Mouse (Mus musculus) liver, embryonic 11.5 days (tissue): ENCODE data around the gene Plpp1. TPM values are rescaled to one million over a fixed set of nuclear protein-coding genes. Genes with fewer than 3 reads are reported as not detected.

Experiments used
- ATAC-seq: fragments of 200-750 bp; cut with Nextera tagmentation; replicated peaks from 2 replicates; pipeline ENCODE4 v1.8.0; 2017; ENCODE audit warnings: moderate number of reproducible peaks, mild to moderate bottlenecking, moderate TSS enrichment, moderate library complexity; ENCODE audit not compliant: low FRiP score
- DNase-seq: peaks from one replicate; pipeline ENCODE4 v3.0.0-alpha.2; 2017; ENCODE audit warnings: low spot score
- H3K27ac ChIP-seq: fragments of 300-500 bp; sonication (generic); 2 replicates; pipeline ENCODE4 v1.5.1; 2014; ENCODE audit warnings: mild to moderate bottlenecking, low read depth, low read length, control low read depth
- H3K27me3 ChIP-seq: fragments of 300-500 bp; sonication (generic); replicated peaks from 2 replicates; pipeline ENCODE4 v1.6.1; 2014; ENCODE audit warnings: low read length, mixed read lengths; ENCODE audit not compliant: control insufficient read depth, insufficient read depth
- H3K36me3 ChIP-seq: fragments of 300-500 bp; sonication (generic); 2 replicates; pipeline ENCODE4 v1.6.1; 2014; ENCODE audit warnings: mild to moderate bottlenecking, low read length, moderate library complexity, mixed read lengths; ENCODE audit not compliant: control insufficient read depth, insufficient read depth
- H3K4me1 ChIP-seq: fragments of 300-500 bp; sonication (generic); replicated peaks from 2 replicates; pipeline ENCODE4 v1.6.1; 2014; ENCODE audit warnings: low read length, mixed read lengths; ENCODE audit not compliant: control insufficient read depth, insufficient read depth
- H3K4me2 ChIP-seq: fragments of 300-500 bp; sonication (generic); 2 replicates; pipeline ENCODE4 v1.6.1; 2014; ENCODE audit warnings: mild to moderate bottlenecking, control low read depth, moderate library complexity
- H3K4me3 ChIP-seq: fragments of 300-500 bp; sonication (generic); 2 replicates; pipeline ENCODE4 v1.5.1; 2014; ENCODE audit warnings: low read depth, low read length, control low read depth
- H3K9ac ChIP-seq: fragments of 300-500 bp; sonication (generic); 2 replicates; pipeline ENCODE4 v1.6.1; 2014; ENCODE audit warnings: low read depth, low read length, control low read depth
- H3K9me3 ChIP-seq: fragments of 300-500 bp; sonication (generic); 2 replicates; pipeline ENCODE4 v1.6.1; 2016; ENCODE audit warnings: low read length, inconsistent platforms, mixed read lengths; ENCODE audit not compliant: control insufficient read depth
- WGBS: fragments of 180-500 bp; shearing (Covaris S2); extraction: QIAGEN DNeasy Blood & Tissue Kit; methylation state at CpG from one replicate; pipeline ENCODE4 v1.1.7; 2014; 5-methylcytosine and 5-hydroxymethylcytosine counted together
- polyA plus RNA-seq: library from polyadenylated mRNA; unstranded; fragments of >200 nt; fragmentation: Nextera tagmentation; extraction: Ambion mirVana; gene quantifications from 2 replicates; pipeline ENCODE4 v1.2.1, GENCODE M21; 2014

The Plpp1 gene
- polyA plus RNA-seq, 1 experiment from 2014 or later: 27.4 TPM

GRCm38 (mm10) chr13:112770528-112771328 lies 29.9 kb upstream of the Plpp1 start:
- Histone ChIP-seq H3K4me2 (no peak overlapping the region), H3K4me3 (no peak overlapping the region), H3K36me3 (no peaks in the 10 kb centered on the region), H3K4me1 (no peaks in the 10 kb centered on the region), H3K9ac (no peak overlapping the region), H3K9me3 (peaks cover 8% of the 10 kb centered on the region; the same call in 1 of the 2 replicates), H3K27ac (no peak overlapping the region), H3K27me3 (no peaks in the 10 kb centered on the region)
- ATAC-seq (no peak), DNase-seq (no peak)
- WGBS: 55% methylated on average over 11 of the region's 11 CpGs

DNA sequence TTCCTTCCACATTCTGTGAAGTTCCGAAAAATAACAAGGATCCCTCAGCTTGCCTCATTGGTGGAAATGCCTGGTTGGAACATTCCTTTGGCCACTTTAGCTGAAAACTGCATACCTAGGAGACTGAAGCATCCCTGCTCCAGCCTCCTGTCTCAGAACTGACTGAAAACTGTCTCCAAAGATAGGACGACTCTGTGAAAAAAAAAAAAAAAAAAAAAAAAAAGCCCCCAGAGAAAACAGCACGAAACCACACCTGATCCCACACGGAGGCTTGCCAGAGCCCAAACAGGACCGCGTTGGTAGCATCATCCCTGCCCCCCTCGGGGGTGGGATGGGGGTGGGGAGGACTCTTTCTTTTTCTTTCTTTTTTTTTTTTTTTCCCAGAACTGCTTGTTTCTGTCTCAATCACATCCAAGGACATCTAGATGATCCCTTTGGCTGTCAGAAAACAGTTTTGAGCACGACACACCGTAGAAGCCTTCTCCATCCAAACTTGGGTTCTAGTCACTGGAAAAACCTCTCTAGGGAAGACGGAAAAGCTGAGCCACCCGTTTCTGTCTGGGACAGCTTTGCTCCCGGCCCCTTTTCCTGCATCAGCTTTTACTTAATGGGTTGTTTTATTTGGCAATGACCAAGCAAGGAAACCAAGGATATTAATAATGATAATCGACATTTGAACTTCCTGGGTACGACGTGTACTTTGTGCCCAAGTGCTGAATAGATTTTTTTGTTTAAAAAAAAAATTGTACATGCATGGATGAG lies 29.0 kb upstream of the Plpp1 start:
- no peak overlapping the region for H3K9ac ChIP-seq
- no peak overlapping the region for H3K27ac ChIP-seq
- WGBS: 46% methylated on average over 15 of the region's 15 CpGs
- H3K9me3 ChIP-seq: peaks cover 8% of the 10 kb centered on the region; the same call in 1 of the 2 replicates
- DNase-seq (no peak), ATAC-seq (no peak)
- H3K4me2 ChIP-seq: no peak overlapping the region
- H3K36me3 ChIP-seq: no peaks in the 10 kb centered on the region
- no peaks in the 10 kb centered on the region for H3K27me3 ChIP-seq
- no peaks in the 10 kb centered on the region for H3K4me1 ChIP-seq
- no peak overlapping the region for H3K4me3 ChIP-seq

DNA sequence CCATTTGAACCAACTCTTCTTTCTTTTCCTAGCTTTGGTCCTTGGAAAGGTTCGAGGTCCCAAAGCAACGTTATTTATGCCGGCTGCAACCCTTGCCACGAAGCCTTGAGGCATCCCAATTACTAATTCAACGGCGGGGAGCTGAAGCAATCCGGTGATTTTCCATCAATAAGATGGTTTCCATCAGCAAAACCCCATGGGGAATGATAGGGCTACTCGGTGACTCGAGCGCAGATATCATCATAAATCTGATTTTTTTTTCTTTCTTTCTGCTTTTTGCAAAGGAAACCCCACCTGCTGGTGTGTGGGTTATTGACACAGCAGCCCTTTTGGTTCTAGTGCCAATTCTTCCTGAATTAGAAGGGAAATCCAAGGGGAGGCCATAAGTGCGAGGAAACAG lies 28.3 kb upstream of the Plpp1 start:
- Histone ChIP-seq H3K27ac (no peak overlapping the region), H3K4me2 (no peak overlapping the region), H3K27me3 (no peaks in the 10 kb centered on the region), H3K4me1 (no peaks in the 10 kb centered on the region), H3K9ac (no peak overlapping the region), H3K4me3 (no peak overlapping the region), H3K9me3 (peaks cover 5% of the 10 kb centered on the region; the same call in 1 of the 2 replicates), H3K36me3 (no peaks in the 10 kb centered on the region)
- no peak for DNase-seq
- WGBS: 81% methylated on average over 11 of the region's 11 CpGs
- ATAC-seq: no peak

DNA sequence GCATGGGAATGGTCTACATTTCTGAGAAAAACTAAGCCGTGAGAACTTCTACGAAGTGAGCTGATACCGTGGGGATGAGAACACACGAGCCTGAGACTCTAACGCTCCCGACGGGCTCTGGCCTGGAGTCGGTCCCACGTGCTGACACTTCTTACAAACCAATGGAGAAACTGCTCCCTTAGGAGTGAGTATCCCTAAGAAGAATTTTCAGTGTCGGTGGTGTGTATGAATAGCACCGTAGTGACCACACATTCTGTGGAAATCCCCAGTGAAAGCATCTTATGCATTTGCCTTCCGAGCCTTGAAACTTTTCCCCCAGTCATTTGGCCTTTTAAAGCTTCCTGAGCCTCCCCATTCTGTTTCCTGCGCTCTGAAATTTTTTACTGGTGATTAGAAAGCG lies 27.7 kb upstream of the Plpp1 start:
- no peak overlapping the region for H3K27ac ChIP-seq
- no peak overlapping the region for H3K9ac ChIP-seq
- H3K27me3 ChIP-seq: no peaks in the 10 kb centered on the region
- H3K4me2 ChIP-seq: no peak overlapping the region
- DNase-seq: no peak
- WGBS: 79% methylated on average over 14 of the region's 14 CpGs
- peaks cover under 1% of the 10 kb centered on the region; the same call in 1 of the 2 replicates for H3K9me3 ChIP-seq
- no peaks in the 10 kb centered on the region for H3K4me1 ChIP-seq
- no peaks in the 10 kb centered on the region for H3K36me3 ChIP-seq
- ATAC-seq: no peak
- H3K4me3 ChIP-seq: no peak overlapping the region

GRCm38 (mm10) chr13:112773991-112774675 lies 26.5 kb upstream of the Plpp1 start:
- WGBS: 91% methylated on average over 3 of the region's 3 CpGs
- Histone ChIP-seq H3K4me2 (no peak overlapping the region), H3K4me1 (no peaks in the 10 kb centered on the region), H3K36me3 (no peaks in the 10 kb centered on the region), H3K27ac (no peak overlapping the region), H3K4me3 (no peak overlapping the region), H3K9me3 (no peaks in the 10 kb centered on the region), H3K9ac (no peak overlapping the region), H3K27me3 (no peaks in the 10 kb centered on the region)
- DNase-seq: no peak
- no peak for ATAC-seq

DNA sequence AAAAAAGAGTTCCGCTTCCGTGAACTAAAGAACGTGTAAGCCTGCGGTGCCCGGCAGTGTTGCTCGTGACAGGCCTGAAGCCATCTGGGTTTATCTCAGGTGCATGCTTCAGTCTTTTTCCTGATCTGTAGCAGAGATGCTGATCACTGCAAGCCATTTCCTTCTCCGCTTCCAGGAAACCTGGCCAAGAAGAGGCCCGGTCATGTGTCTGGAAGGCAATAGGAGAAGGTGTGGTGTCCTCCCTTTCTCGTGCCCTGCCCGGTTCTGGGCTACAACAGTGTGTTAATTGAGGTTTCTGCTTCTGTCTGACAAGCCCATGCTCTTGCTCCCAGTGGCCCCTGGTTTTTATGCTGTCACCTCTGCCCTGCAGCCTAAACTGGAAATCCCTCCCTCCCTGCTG lies 24.7 kb upstream of the Plpp1 start:
- no peaks in the 10 kb centered on the region for H3K27me3 ChIP-seq
- DNase-seq (no peak), ATAC-seq (no peak)
- H3K27ac ChIP-seq: no peak overlapping the region
- no peak overlapping the region for H3K9ac ChIP-seq
- no peaks in the 10 kb centered on the region for H3K9me3 ChIP-seq
- no peak overlapping the region for H3K4me2 ChIP-seq
- no peaks in the 10 kb centered on the region for H3K36me3 ChIP-seq
- H3K4me1 ChIP-seq: no peaks in the 10 kb centered on the region
- no peak overlapping the region for H3K4me3 ChIP-seq
- 90% methylated on average over 10 of the region's 10 CpGs for WGBS

GRCm38 (mm10) chr13:112778407-112778806 lies 22.2 kb upstream of the Plpp1 start:
- Histone ChIP-seq H3K36me3 (no peaks in the 10 kb centered on the region), H3K4me3 (no peak overlapping the region), H3K27me3 (no peaks in the 10 kb centered on the region), H3K27ac (no peak overlapping the region), H3K4me2 (no peak overlapping the region), H3K4me1 (no peaks in the 10 kb centered on the region), H3K9me3 (no peaks in the 10 kb centered on the region), H3K9ac (no peak overlapping the region)
- DNase-seq (no peak), ATAC-seq (no peak)
- 85% methylated on average over 5 of the region's 5 CpGs for WGBS

- 82% methylated on average over 7 of the region's 7 CpGs for WGBS
Measured at GRCm38 (mm10) chr13:112785305-112785704, 15.3 kb upstream of the Plpp1 start.

More at GRCm38 (mm10) chr13:112785305-112785704, 15.3 kb upstream of the Plpp1 start:
- H3K4me3 ChIP-seq: no peak overlapping the region
- H3K27me3 ChIP-seq: no peaks in the 10 kb centered on the region
- ATAC-seq (no peak), DNase-seq (no peak)
- no peaks in the 10 kb centered on the region for H3K9me3 ChIP-seq
- no peak overlapping the region for H3K9ac ChIP-seq
- H3K27ac ChIP-seq: no peak overlapping the region
- H3K4me1 ChIP-seq: no peaks in the 10 kb centered on the region
- no peak overlapping the region for H3K4me2 ChIP-seq
- H3K36me3 ChIP-seq: no peaks in the 10 kb centered on the region
